Mouse (Mus musculus) embryonic facial prominence, embryonic 10.5 days (tissue): ENCODE measurements at regions not wholly inside any gene's neighbourhood (a gene's known extent, or its start where the extent isn't known, plus 50 kb on each side); places are given as distances from the start of the nearest gene placed in this dataset.
A peak's percentile ranks its signal among the peaks of the same experiment; 100 is the strongest.
"Not testable (repeated sequence)": the region's sequence is repeated elsewhere in the genome, so short reads cannot be mapped to it uniquely, and the experiment has no call there.

Experiments used
- DNase-seq: peaks from one replicate; pipeline ENCODE4 v3.0.0-alpha.2; 2017; ENCODE audit warnings: low spot score
- H3K27ac ChIP-seq: fragments of 300-500 bp; sonication (generic); replicated peaks from 2 replicates; pipeline ENCODE4 v1.5.1; 2016; ENCODE audit warnings: mild to moderate bottlenecking
- H3K27me3 ChIP-seq: fragments of 300-500 bp; sonication (generic); replicated peaks from 2 replicates; pipeline ENCODE4 v1.6.1; 2016; ENCODE audit warnings: low read depth, mild to moderate bottlenecking; ENCODE audit not compliant: poor library complexity, severe bottlenecking
- H3K36me3 ChIP-seq: fragments of 300-500 bp; sonication (generic); replicated peaks from 2 replicates; pipeline ENCODE4 v1.6.1; 2016; ENCODE audit warnings: mild to moderate bottlenecking, moderate library complexity
- H3K4me1 ChIP-seq: fragments of 300-500 bp; sonication (generic); 2 replicates; pipeline ENCODE4 v1.6.1; 2016
- H3K4me3 ChIP-seq: fragments of 300-500 bp; sonication (generic); 2 replicates; pipeline ENCODE4 v1.5.1; 2016; ENCODE audit warnings: mild to moderate bottlenecking, moderate library complexity
- H3K9me3 ChIP-seq: fragments of 300-500 bp; sonication (generic); 2 replicates; pipeline ENCODE4 v1.6.1; 2016; ENCODE audit warnings: mild to moderate bottlenecking
- WGBS: fragments of 180-500 bp; shearing (Covaris S2); methylation state at CpG from one replicate; pipeline ENCODE4 v1.1.7; 2016; 5-methylcytosine and 5-hydroxymethylcytosine counted together

DNA sequence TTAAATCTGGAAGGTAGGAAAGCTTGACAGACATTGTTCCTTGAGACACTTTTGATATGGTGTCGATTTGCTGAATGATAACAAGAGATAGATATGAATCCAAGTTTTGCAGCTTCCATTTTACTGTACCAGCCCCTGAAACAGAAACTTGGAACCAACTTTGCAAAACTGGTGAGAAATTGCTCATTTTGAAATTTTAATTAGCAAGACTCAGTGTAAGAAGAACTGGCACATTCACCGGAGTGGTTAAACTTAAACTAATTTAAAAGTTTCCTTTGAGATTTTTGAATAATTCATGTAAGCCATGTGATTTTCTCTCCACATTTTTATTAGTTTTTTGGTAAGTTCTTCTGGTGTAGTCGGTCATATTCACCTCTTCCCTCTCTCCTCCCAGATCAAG, 85.3 kb downstream of the Slitrk1 start:
- Histone ChIP-seq H3K36me3 (no peaks in the 10 kb centered on the region), H3K9me3 (no peaks in the 10 kb centered on the region), H3K4me3 (no peak overlapping the region), H3K27me3 (no peaks in the 10 kb centered on the region), H3K4me1 (no peaks in the 10 kb centered on the region), H3K27ac (no peak overlapping the region)
- no peak for DNase-seq
- WGBS: 92% methylated on average over 3 of the region's 3 CpGs

DNA sequence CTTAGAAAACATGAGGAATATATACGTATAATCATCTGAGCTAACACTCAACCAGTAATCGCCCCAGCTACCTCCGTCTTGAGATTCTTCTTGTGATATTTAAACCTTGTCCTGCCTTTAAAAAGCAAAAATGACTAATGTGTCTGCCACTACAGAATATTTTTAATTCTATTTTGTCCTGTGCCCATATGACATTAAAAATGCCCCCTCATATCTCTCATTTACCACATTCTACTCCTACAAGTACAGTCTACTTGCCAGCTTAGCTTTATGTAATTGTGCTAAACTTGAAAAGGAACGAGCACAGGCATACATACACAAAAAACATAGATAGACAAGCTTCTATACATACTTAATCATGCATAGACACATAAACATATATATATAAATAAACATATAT, 92.4 kb downstream of the Slitrk1 start:
- Histone ChIP-seq H3K4me3 (no peak overlapping the region), H3K9me3 (no peaks in the 10 kb centered on the region), H3K27me3 (no peaks in the 10 kb centered on the region), H3K4me1 (no peaks in the 10 kb centered on the region), H3K36me3 (no peaks in the 10 kb centered on the region), H3K27ac (no peak overlapping the region)
- 89% methylated on average over 4 of the region's 4 CpGs for WGBS
- DNase-seq: no peak

- Histone ChIP-seq H3K9me3 (no peaks in the 10 kb centered on the region), H3K27ac (no peak overlapping the region), H3K36me3 (no peaks in the 10 kb centered on the region), H3K4me3 (no peak overlapping the region), H3K27me3 (no peaks in the 10 kb centered on the region), H3K4me1 (no peaks in the 10 kb centered on the region)
- DNase-seq: no peak
- WGBS: 52% methylated on average over 1 of the region's 1 CpGs
Measured at GRCm38 (mm10) chr14:108819370-108819769, 94.6 kb downstream of the Slitrk1 start.

DNA sequence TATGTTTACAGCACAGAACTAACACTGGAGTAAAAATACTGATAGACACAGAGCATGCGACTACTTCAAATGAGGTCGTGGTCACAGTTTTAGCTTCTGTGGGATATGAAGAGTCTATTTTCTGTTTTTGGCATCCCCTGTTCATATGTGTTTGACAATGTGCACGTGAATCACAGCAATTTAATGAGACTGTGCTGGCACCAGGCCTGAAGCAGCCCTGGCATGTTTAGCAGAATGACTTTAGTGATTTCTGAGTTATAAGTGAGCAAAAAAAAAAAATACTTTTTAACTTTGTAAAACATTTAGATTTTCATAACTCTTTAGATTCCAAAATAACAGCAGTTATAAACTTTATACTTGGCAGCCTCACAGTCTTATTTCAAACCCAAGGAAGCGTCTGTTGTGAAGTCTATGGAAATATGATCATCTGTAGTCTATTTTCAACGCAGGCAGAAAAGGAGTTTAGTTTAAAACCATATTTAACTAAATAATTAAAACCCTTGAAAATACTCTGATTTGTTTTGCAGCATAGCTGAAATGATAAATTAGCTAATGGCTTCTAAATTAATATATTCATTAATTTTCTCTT, 108.5 kb downstream of the Slitrk1 start:
- Histone ChIP-seq H3K27ac (no peak overlapping the region), H3K27me3 (no peaks in the 10 kb centered on the region), H3K36me3 (no peaks in the 10 kb centered on the region), H3K4me3 (no peak overlapping the region), H3K4me1 (no peaks in the 10 kb centered on the region), H3K9me3 (no peaks in the 10 kb centered on the region)
- DNase-seq: no peak
- WGBS: 87% methylated on average over 5 of the region's 5 CpGs

GRCm38 (mm10) chr14:108798884-108799283, 115.1 kb downstream of the Slitrk1 start:
- H3K36me3 ChIP-seq: no peaks in the 10 kb centered on the region
- H3K9me3 ChIP-seq: no peaks in the 10 kb centered on the region
- no peaks in the 10 kb centered on the region for H3K4me1 ChIP-seq
- H3K27me3 ChIP-seq: no peaks in the 10 kb centered on the region
- 87% methylated on average over 3 of the region's 3 CpGs for WGBS
- H3K4me3 ChIP-seq: no peak overlapping the region
- no peak for DNase-seq
- H3K27ac ChIP-seq: no peak overlapping the region

DNA sequence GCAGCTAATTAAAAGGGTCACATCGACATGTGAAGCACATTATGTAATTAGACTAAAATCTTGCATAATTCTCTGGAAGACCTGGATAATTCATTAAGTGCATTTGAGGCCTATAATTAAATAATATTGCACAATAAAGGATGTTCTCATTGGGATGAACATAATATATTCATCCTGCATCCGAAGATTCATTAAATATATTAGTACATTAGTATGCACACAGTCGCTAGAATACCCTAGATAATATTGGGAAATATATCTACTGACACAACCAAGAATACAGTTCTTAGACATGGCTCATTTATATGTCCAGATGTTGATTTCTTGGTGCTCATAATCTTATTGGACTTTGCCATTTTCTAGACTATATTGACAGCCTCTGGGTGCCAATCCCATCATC, 121.5 kb downstream of the Slitrk1 start:
- Histone ChIP-seq H3K9me3 (no peaks in the 10 kb centered on the region), H3K4me3 (no peak overlapping the region), H3K36me3 (no peaks in the 10 kb centered on the region), H3K27me3 (no peaks in the 10 kb centered on the region), H3K27ac (no peak overlapping the region), H3K4me1 (no peaks in the 10 kb centered on the region)
- WGBS: 91% methylated on average over 3 of the region's 3 CpGs
- no peak for DNase-seq

- H3K9me3 ChIP-seq: no peaks in the 10 kb centered on the region
- no peak overlapping the region for H3K4me3 ChIP-seq
- H3K27ac ChIP-seq: no peak overlapping the region
- H3K36me3 ChIP-seq: no peaks in the 10 kb centered on the region
- 43% methylated on average over 1 of the region's 1 CpGs for WGBS
- DNase-seq: no peak
- H3K4me1 ChIP-seq: no peaks in the 10 kb centered on the region
- H3K27me3 ChIP-seq: no peaks in the 10 kb centered on the region
Measured at GRCm38 (mm10) chr14:108791296-108791695, 122.7 kb downstream of the Slitrk1 start.

GRCm38 (mm10) chr14:108748730-108749129, 165.2 kb downstream of the Slitrk1 start:
- no peak overlapping the region for H3K27ac ChIP-seq
- DNase-seq: no peak
- no peaks in the 10 kb centered on the region for H3K27me3 ChIP-seq
- no peaks in the 10 kb centered on the region for H3K36me3 ChIP-seq
- H3K4me3 ChIP-seq: no peak overlapping the region
- no peaks in the 10 kb centered on the region for H3K9me3 ChIP-seq
- H3K4me1 ChIP-seq: no peaks in the 10 kb centered on the region

DNA sequence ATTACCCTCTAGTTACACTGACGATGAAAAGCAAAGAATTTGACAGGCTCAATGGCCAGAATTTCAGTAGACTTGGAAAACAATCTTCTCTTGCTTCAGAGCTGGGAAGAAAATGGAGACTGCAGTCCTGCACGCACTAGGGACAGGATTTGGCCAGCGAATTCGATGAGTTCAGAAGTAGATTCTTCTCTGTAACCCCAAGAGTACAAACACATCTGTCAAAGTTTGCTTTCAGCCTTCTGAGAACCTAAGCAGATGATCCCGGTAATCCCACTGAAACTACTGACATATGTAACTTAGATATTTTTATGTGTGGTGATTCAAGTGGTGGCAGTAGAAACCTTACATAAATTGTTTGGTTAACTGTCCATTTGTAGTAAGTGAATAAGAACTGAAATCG, 202.1 kb downstream of the Slitrk1 start:
- Histone ChIP-seq H3K4me1 (no peaks in the 10 kb centered on the region), H3K36me3 (no peaks in the 10 kb centered on the region), H3K4me3 (no peak overlapping the region), H3K9me3 (no peaks in the 10 kb centered on the region), H3K27ac (no peak overlapping the region), H3K27me3 (no peaks in the 10 kb centered on the region)
- WGBS: 83% methylated on average over 6 of the region's 6 CpGs
- no peak for DNase-seq

DNA sequence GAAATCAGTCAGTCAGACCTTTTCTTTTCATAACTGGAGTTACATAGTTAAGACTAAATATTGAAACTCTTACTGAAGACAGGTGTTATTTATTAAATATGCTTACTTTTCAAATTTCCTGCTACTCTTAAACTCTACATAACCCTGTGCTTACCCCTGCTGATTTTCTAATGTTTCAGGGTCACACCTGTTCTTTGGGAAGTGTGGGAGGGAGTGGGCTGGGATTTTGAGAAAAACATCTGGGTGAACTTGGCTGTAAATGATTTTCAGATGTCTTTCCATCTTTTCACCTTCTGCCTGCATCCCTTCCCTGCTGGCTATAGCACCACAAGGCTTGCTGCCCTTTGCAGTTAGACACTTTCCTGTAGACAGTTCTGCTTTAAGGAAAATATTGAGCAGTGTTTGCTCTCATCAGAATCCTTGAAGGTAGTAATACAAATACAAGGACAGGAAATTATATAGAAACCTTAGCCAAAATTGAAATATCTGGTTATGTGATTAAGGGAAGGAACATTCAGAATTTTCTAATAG, 204.8 kb downstream of the Slitrk1 start:
- Histone ChIP-seq H3K4me3 (no peak overlapping the region), H3K36me3 (no peaks in the 10 kb centered on the region), H3K27me3 (no peaks in the 10 kb centered on the region), H3K9me3 (no peaks in the 10 kb centered on the region), H3K27ac (no peak overlapping the region), H3K4me1 (no peaks in the 10 kb centered on the region)
- peak; percentile 50 for DNase-seq

DNA sequence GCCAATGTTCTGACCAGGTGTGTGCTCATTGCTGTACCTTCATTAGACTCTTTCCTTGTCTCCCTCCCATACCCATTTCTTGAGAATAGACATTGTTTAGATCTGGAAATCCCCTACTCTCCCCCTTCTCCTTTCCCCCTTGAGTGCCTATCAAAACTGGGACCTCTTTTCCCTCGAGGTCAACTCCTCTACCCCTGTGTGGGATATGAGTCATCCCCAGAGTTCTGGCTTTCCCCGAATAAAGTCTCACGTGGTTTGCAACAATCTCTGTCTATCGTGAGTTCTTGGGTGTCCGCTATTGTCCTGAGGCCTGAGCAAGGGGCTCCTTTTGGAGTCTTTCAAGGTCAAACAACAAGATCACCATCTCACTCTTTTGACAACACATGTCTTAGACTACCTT, 209.3 kb downstream of the Slitrk1 start:
- not testable (repeated sequence) for H3K27me3 ChIP-seq, H3K27ac ChIP-seq, H3K4me1 ChIP-seq, DNase-seq, H3K4me3 ChIP-seq, H3K36me3 ChIP-seq, H3K9me3 ChIP-seq
- 84% methylated on average over 5 of the region's 5 CpGs for WGBS

DNA sequence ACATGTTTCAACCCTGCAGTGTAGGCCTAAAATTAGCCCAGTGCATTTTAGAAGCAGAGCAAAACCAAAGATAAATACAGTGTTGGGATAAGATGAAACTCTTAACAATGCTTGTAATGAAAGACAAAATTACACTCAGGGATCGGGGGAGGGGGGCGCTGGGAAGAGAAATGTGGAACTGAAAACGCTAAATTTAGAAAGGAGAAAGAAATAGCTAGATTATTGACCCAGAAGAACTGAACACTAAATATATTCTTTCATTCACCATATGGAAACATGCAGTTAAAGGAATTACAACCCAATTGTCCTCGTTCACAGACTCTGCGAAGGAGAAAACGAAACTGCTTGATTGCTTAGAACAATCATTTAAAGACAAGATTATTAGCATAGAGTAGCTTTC, 249.1 kb downstream of the Slitrk1 start:
- Histone ChIP-seq H3K36me3 (no peaks in the 10 kb centered on the region), H3K4me3 (no peak overlapping the region), H3K9me3 (no peaks in the 10 kb centered on the region), H3K4me1 (no peaks in the 10 kb centered on the region), H3K27ac (no peak overlapping the region), H3K27me3 (no peaks in the 10 kb centered on the region)
- WGBS: 85% methylated on average over 6 of the region's 6 CpGs
- DNase-seq: no peak

GRCm38 (mm10) chr14:108638291-108638690, 275.7 kb downstream of the Slitrk1 start:
- no peak overlapping the region for H3K4me3 ChIP-seq
- no peaks in the 10 kb centered on the region for H3K36me3 ChIP-seq
- H3K4me1 ChIP-seq: no peaks in the 10 kb centered on the region
- H3K27ac ChIP-seq: no peak overlapping the region
- 88% methylated on average over 2 of the region's 2 CpGs for WGBS
- H3K9me3 ChIP-seq: no peaks in the 10 kb centered on the region
- DNase-seq: no peak
- H3K27me3 ChIP-seq: no peaks in the 10 kb centered on the region

DNA sequence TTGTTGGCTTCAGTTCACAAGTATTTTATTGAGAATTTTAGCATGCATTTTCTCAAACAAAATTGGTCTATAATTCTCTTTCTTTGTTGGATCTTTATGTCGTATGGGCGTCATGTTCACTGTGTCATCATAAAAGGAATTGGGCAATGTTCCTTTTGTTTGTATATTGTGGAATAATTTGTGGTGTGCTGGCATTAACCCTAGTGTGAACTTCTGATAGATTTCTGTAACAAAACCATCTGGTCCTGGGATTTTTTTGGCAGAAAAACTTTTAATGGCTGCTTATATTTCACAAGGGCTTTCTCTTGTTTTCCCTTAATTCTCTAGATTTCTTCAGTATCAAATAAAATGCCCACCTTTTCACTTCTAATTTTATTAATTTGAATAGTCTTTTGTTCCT, 278.7 kb downstream of the Slitrk1 start:
- Histone ChIP-seq H3K4me3 (no peak overlapping the region), H3K27ac (no peak overlapping the region), H3K36me3 (no peaks in the 10 kb centered on the region), H3K4me1 (no peaks in the 10 kb centered on the region), H3K9me3 (no peaks in the 10 kb centered on the region), H3K27me3 (no peaks in the 10 kb centered on the region)
- no peak for DNase-seq
- 91% methylated on average over 2 of the region's 2 CpGs for WGBS
